Mouse (Mus musculus) erythroblast, embryonic 14.5 days (primary cell): ENCODE measurements around the gene Mrpl45. TPM values are rescaled to one million over a fixed set of nuclear protein-coding genes. Genes with fewer than 3 reads are reported as not detected.

Source experiments
- H3K27me3 ChIP-seq: 2 replicates; pipeline ENCODE4 v1.6.1; 2012; ENCODE audit warnings: inconsistent platforms; ENCODE audit not compliant: control insufficient read depth
- H3K36me3 ChIP-seq: 2 replicates; pipeline ENCODE4 v1.6.1; 2012; ENCODE audit warnings: mild to moderate bottlenecking, inconsistent platforms; ENCODE audit not compliant: control insufficient read depth
- H3K4me1 ChIP-seq: 2 replicates; pipeline ENCODE4 v1.6.1; 2012; ENCODE audit warnings: inconsistent platforms; ENCODE audit not compliant: control insufficient read depth
- H3K4me3 ChIP-seq: replicated peaks from 2 replicates; pipeline ENCODE3; 2012; ENCODE audit warnings: moderate library complexity, mild to moderate bottlenecking, inconsistent platforms
- H3K9me3 ChIP-seq: 2 replicates; pipeline ENCODE4 v1.6.1; 2012; ENCODE audit warnings: low read length, inconsistent platforms, mixed read lengths; ENCODE audit not compliant: control insufficient read depth
- GATA1 ChIP-seq: IDR thresholded peaks from 2 replicates; pipeline ENCODE4 v1.6.1; 2012; ENCODE audit warnings: low read length, inconsistent platforms, mixed read lengths
- TAL1 ChIP-seq: IDR thresholded peaks from 3 replicates; pipeline ENCODE4 v1.6.1; 2012; ENCODE audit warnings: low read length, inconsistent platforms, mixed read lengths
- polyA plus RNA-seq: library from polyadenylated mRNA; stranded (reverse); fragments of >175 nt; gene quantifications from 2 replicates; pipeline ENCODE4 v1.2.3, GENCODE M21; 2012

Gene Mrpl45
- polyA plus RNA-seq, 1 experiment: 0.55 TPM

DNA sequence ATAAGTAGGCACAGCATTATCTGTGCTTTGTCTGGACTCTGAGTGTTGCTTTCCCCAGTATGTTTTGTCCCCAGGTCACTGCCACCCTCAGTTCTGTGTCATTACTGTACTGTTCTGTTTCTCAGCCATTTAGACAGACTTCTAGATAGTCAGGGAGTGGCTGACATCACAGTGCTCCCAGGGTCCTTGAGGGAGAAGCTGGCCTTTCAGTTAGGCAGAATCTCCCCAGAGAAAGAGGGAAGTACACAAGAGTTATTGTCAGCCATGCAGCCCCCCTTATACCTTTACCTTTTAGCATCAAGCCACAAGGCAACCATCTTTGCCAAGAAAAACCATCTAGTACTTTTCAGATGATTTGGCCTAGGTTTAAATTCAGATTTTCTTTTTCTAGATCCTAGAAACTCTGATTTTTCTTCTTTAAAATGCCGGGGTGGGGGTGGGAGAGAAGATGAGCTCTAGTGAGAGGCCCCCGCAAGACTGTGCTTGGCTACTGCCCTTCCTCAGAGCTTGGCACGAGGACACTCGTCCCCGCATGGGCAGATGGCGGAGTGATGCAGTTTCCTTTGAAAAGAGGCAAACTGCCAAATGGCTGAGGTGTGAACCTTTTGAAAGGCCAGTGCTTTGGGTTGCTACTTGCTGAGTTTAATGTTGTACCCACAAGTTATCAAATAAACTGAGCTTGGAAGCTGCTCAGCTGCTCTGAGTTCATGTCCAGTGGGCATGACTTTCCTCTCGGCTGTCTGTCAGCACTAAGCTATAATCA, 55.0 kb downstream of the Mrpl45 start:
- no peaks in the 10 kb centered on the region for H3K9me3 ChIP-seq
- peaks cover 48% of the 10 kb centered on the region for H3K36me3 ChIP-seq
- H3K4me3 ChIP-seq: no peak overlapping the region
- TF ChIP-seq GATA1: no peak
- TF ChIP-seq TAL1: no peak
- H3K4me1 ChIP-seq: peaks cover 11% of the 10 kb centered on the region
- no peaks in the 10 kb centered on the region for H3K27me3 ChIP-seq

- Histone ChIP-seq H3K9me3 (no peaks in the 10 kb centered on the region), H3K4me1 (peaks cover 4% of the 10 kb centered on the region; the same call in 1 of the 2 replicates), H3K4me3 (no peak overlapping the region), H3K36me3 (peaks cover 58% of the 10 kb centered on the region), H3K27me3 (no peaks in the 10 kb centered on the region)
- no peak for TF ChIP-seq TAL1
- TF ChIP-seq GATA1: no peak
Observed at GRCm38 (mm10) chr11:97372159-97372864, 56.8 kb downstream of the Mrpl45 start.

GRCm38 (mm10) chr11:97373402-97373801, 57.9 kb downstream of the Mrpl45 start:
- no peak overlapping the region for H3K4me3 ChIP-seq
- TF ChIP-seq TAL1 (no peak), GATA1 (no peak)
- no peaks in the 10 kb centered on the region for H3K9me3 ChIP-seq
- peaks cover 1% of the 10 kb centered on the region; the same call in 1 of the 2 replicates for H3K4me1 ChIP-seq
- peaks cover 62% of the 10 kb centered on the region for H3K36me3 ChIP-seq
- no peaks in the 10 kb centered on the region for H3K27me3 ChIP-seq

Other genes with a start within 250 kb of the Mrpl45 start
- 0.02 TPM in 1 of 2 replicates, not detected in the other for gene Tbx21, start 200.4 kb upstream of the Mrpl45 start, polyA plus RNA-seq
- 0.12 and 0.15 TPM in 2 replicates for gene Tbkbp1, start 164.2 kb upstream of the Mrpl45 start, polyA plus RNA-seq
- gene Kpnb1, start 127.8 kb upstream of the Mrpl45 start, polyA plus RNA-seq: 2.4 and 2.5 TPM in 2 replicates
- gene Npepps, start 35.1 kb upstream of the Mrpl45 start, polyA plus RNA-seq: 1.5 and 2.9 TPM in 2 replicates
- gene Gpr179, start 36.4 kb downstream of the Mrpl45 start, polyA plus RNA-seq: not detected in 2 replicates
- 0.19 and 0.24 TPM in 2 replicates for gene Socs7, start 46.8 kb downstream of the Mrpl45 start, polyA plus RNA-seq
- 28.7 and 30.6 TPM in 2 replicates for gene Arhgap23, start 99.8 kb downstream of the Mrpl45 start, polyA plus RNA-seq
- not detected in 2 replicates for gene 4933428G20Rik, start 184.6 kb downstream of the Mrpl45 start, polyA plus RNA-seq